Mouse (Mus musculus) hindbrain, embryonic 16.5 days (tissue): ENCODE results near the gene Scamp1. TPM values are rescaled to one million over a fixed set of nuclear protein-coding genes. Genes with fewer than 3 reads are reported as not detected.
A peak's percentile ranks its signal among the peaks of the same experiment; 100 is the strongest.

ENCODE experiments used
- ATAC-seq: fragments of 200-750 bp; cut with Nextera tagmentation; 2 replicates; pipeline ENCODE4 v1.8.0; 2017; ENCODE audit warnings: moderate TSS enrichment, moderate library complexity
- H3K27ac ChIP-seq: fragments of 300-500 bp; sonication (generic); 2 replicates; pipeline ENCODE4 v1.5.1; 2014; ENCODE audit warnings: low read depth, mild to moderate bottlenecking, control low read depth, low read length, moderate library complexity
- H3K27me3 ChIP-seq: fragments of 300-500 bp; sonication (generic); replicated peaks from 2 replicates; pipeline ENCODE4 v1.6.1; 2014; ENCODE audit warnings: low read length; ENCODE audit not compliant: control insufficient read depth, insufficient read depth
- H3K36me3 ChIP-seq: fragments of 300-500 bp; sonication (generic); 2 replicates; pipeline ENCODE4 v1.6.1; 2014; ENCODE audit warnings: mild to moderate bottlenecking, low read length, moderate library complexity, mixed read lengths; ENCODE audit not compliant: control insufficient read depth, insufficient read depth
- H3K4me1 ChIP-seq: fragments of 300-500 bp; sonication (generic); 2 replicates; pipeline ENCODE4 v1.6.1; 2014; ENCODE audit warnings: low read depth, low read length; ENCODE audit not compliant: control insufficient read depth, insufficient read depth
- H3K4me2 ChIP-seq: fragments of 300-500 bp; sonication (generic); 2 replicates; pipeline ENCODE4 v1.6.1; 2014; ENCODE audit warnings: mild to moderate bottlenecking, low read length, control low read depth, moderate library complexity
- H3K4me3 ChIP-seq: fragments of 300-500 bp; sonication (generic); 2 replicates; pipeline ENCODE4 v1.5.1; 2014; ENCODE audit warnings: mild to moderate bottlenecking, low read length, control low read depth, moderate library complexity
- H3K9ac ChIP-seq: fragments of 300-500 bp; sonication (generic); 2 replicates; pipeline ENCODE4 v1.6.1; 2014; ENCODE audit warnings: low read depth, mild to moderate bottlenecking, control low read depth, low read length, moderate library complexity
- H3K9me3 ChIP-seq: fragments of 300-500 bp; sonication (generic); 2 replicates; pipeline ENCODE4 v1.6.1; 2014; ENCODE audit warnings: mild to moderate bottlenecking, low read length, moderate library complexity; ENCODE audit not compliant: control insufficient read depth
- WGBS: fragments of 180-500 bp; shearing (Covaris S2); extraction: QIAGEN DNeasy Blood & Tissue Kit; methylation state at CpG from one replicate; pipeline ENCODE4 v1.1.7; 2014; 5-methylcytosine and 5-hydroxymethylcytosine counted together
- polyA plus RNA-seq: library from polyadenylated mRNA; unstranded; fragments of >200 nt; fragmentation: Nextera tagmentation; extraction: Ambion mirVana; gene quantifications from 2 replicates; pipeline ENCODE4 v1.2.1, GENCODE M21; 2015

Gene Scamp1
- polyA plus RNA-seq, 1 experiment from 2014 or later = 176 TPM

DNA sequence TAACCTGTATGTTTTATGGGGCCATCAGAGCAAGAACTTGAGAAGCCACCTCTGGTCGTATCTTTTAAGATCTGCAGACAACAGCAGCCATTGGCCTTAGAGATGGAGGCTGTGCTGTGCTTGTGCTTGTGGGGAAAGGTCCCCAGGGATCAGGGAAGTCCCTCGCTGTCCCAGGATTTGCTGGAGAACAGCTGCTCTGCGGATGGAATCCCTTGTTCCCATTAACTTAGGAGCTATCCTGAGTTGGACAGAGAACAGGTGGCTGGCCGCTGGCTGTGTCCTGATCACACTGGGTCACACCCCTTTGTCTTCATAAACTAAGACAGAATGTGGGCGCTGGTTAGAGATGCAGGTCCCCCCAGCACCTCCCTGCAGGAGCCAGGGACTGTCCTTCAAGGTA, 117.3 kb downstream of the Scamp1 start:
- H3K4me2 ChIP-seq = no peak overlapping the region
- H3K27ac ChIP-seq = no peak overlapping the region
- no peak overlapping the region for H3K9ac ChIP-seq
- ATAC-seq = no peak
- no peak overlapping the region for H3K4me3 ChIP-seq
- peaks cover 3% of the 10 kb centered on the region; the same call in 1 of the 2 replicates for H3K27me3 ChIP-seq
- H3K9me3 ChIP-seq = no peaks in the 10 kb centered on the region
- H3K4me1 ChIP-seq = 0 out of 2 replicates have a peak, but pooled peaks cover 4% of the 10 kb centered on the region
- WGBS = 82% methylated on average over 5 of the region's 5 CpGs
- no peaks in the 10 kb centered on the region for H3K36me3 ChIP-seq

DNA sequence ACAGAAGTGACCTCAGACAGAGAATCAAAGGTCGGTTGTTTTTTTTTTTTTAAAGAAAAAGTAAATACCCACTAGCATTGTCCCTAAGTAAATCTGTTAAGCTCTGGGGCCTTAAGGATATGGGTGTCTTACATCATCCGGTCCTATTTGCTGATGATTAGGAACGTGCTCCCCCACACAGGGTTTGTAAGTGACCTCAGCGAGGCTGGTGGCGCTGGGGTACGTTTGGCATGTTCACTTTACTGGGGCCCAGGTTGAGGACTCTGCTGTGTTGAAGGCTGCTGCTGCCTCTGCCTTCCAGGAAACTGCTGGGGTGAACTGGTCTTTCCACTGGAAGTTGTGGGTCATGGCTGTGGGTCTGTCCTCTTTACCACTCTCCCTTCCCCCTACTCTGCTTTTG, 121.2 kb downstream of the Scamp1 start:
- H3K9ac ChIP-seq = no peak overlapping the region
- no peak for ATAC-seq

GRCm38 (mm10) chr13:94159478-94160220, 126.0 kb downstream of the Scamp1 start:
- H3K9ac ChIP-seq = no peak overlapping the region
- H3K4me2 ChIP-seq = no peak overlapping the region
- no peak overlapping the region for H3K4me3 ChIP-seq
- H3K27me3 ChIP-seq = no peaks in the 10 kb centered on the region
- H3K36me3 ChIP-seq = no peaks in the 10 kb centered on the region
- H3K9me3 ChIP-seq = no peaks in the 10 kb centered on the region
- ATAC-seq = no peak
- H3K27ac ChIP-seq = no peak overlapping the region
- WGBS = 86% methylated on average over 7 of the region's 7 CpGs
- H3K4me1 ChIP-seq = peaks cover 5% of the 10 kb centered on the region

More for the DNA sequence above, 121.2 kb downstream of the Scamp1 start:
- no peaks in the 10 kb centered on the region for H3K9me3 ChIP-seq
- H3K4me2 ChIP-seq = no peak overlapping the region
- H3K36me3 ChIP-seq = no peaks in the 10 kb centered on the region
- H3K27ac ChIP-seq = no peak overlapping the region
- no peak overlapping the region for H3K4me3 ChIP-seq
- no peaks in the 10 kb centered on the region for H3K4me1 ChIP-seq
- no peaks in the 10 kb centered on the region for H3K27me3 ChIP-seq
- 82% methylated on average over 6 of the region's 6 CpGs for WGBS

GRCm38 (mm10) chr13:94158864-94159477, 126.7 kb downstream of the Scamp1 start:
- 57% methylated on average over 6 of the region's 6 CpGs for WGBS
- H3K4me3 ChIP-seq = no peak overlapping the region
- ATAC-seq = no peak
- no peaks in the 10 kb centered on the region for H3K36me3 ChIP-seq
- H3K4me2 ChIP-seq = no peak overlapping the region
- no peak overlapping the region for H3K9ac ChIP-seq
- peaks cover 5% of the 10 kb centered on the region for H3K4me1 ChIP-seq
- H3K27ac ChIP-seq = peak overlapping the region; percentile 32; the same call in 1 of the 2 replicates
- H3K9me3 ChIP-seq = no peaks in the 10 kb centered on the region
- H3K27me3 ChIP-seq = no peaks in the 10 kb centered on the region

GRCm38 (mm10) chr13:94155657-94156429, 129.8 kb downstream of the Scamp1 start:
- Histone ChIP-seq H3K9ac (no peak overlapping the region), H3K36me3 (no peaks in the 10 kb centered on the region), H3K27ac (no peak overlapping the region), H3K4me2 (no peak overlapping the region), H3K4me1 (peaks cover 5% of the 10 kb centered on the region), H3K4me3 (no peak overlapping the region), H3K27me3 (no peaks in the 10 kb centered on the region), H3K9me3 (no peaks in the 10 kb centered on the region)
- ATAC-seq = peak; percentile 92
- WGBS = 43% methylated on average over 9 of the region's 9 CpGs

GRCm38 (mm10) chr13:94154512-94155296, 131.0 kb downstream of the Scamp1 start:
- Histone ChIP-seq H3K27me3 (no peaks in the 10 kb centered on the region), H3K36me3 (no peaks in the 10 kb centered on the region), H3K4me1 (peaks cover 5% of the 10 kb centered on the region), H3K4me2 (no peak overlapping the region), H3K9ac (no peak overlapping the region), H3K27ac (no peak overlapping the region), H3K9me3 (no peaks in the 10 kb centered on the region), H3K4me3 (no peak overlapping the region)
- ATAC-seq = no peak
- WGBS = 90% methylated on average over 15 of the region's 15 CpGs

- H3K4me2 ChIP-seq = no peak overlapping the region
- 89% methylated on average over 6 of the region's 6 CpGs for WGBS
- H3K27me3 ChIP-seq = no peaks in the 10 kb centered on the region
Observed at GRCm38 (mm10) chr13:94153658-94154057, 132.0 kb downstream of the Scamp1 start.

GRCm38 (mm10) chr13:94152836-94153235, 132.8 kb downstream of the Scamp1 start:
- WGBS = 93% methylated on average over 10 of the region's 10 CpGs
- ATAC-seq = no peak
- Histone ChIP-seq H3K36me3 (no peaks in the 10 kb centered on the region), H3K4me3 (no peak overlapping the region), H3K9ac (no peak overlapping the region), H3K27me3 (no peaks in the 10 kb centered on the region), H3K27ac (no peak overlapping the region), H3K4me1 (peaks cover 2% of the 10 kb centered on the region; the same call in 1 of the 2 replicates), H3K9me3 (no peaks in the 10 kb centered on the region), H3K4me2 (no peak overlapping the region)

More at GRCm38 (mm10) chr13:94153658-94154057, 132.0 kb downstream of the Scamp1 start:
- Histone ChIP-seq H3K4me3 (no peak overlapping the region), H3K9me3 (no peaks in the 10 kb centered on the region), H3K36me3 (no peaks in the 10 kb centered on the region), H3K4me1 (peaks cover 2% of the 10 kb centered on the region; the same call in 1 of the 2 replicates), H3K27ac (no peak overlapping the region), H3K9ac (no peak overlapping the region)
- no peak for ATAC-seq
